Mouse (Mus musculus): ENCODE data around the gene Stoml1. TPM values are rescaled to one million over a fixed set of nuclear protein-coding genes. Genes with fewer than 3 reads are reported as not detected.

Stoml1 gene
- total RNA-seq, 2 experiments from 2014 or later: 78.6 to 78.7 TPM

GRCm38 (mm10) chr9:58220218-58220903, 32.6 kb upstream of the Stoml1 start:
- Histone ChIP-seq H3K4me3 (no peak overlapping the region), H3K27ac (no peak overlapping the region)
- DNase-seq (ENCODE audit: low spot score in 2 of 2): peak in 1 of 2 experiments; percentile 52
- TF ChIP-seq CTCF (conservative IDR thresholded peaks at IDR 0.05): peak; percentile 81

GRCm38 (mm10) chr9:58224356-58224755, 28.6 kb upstream of the Stoml1 start:
- no peak for TF ChIP-seq CTCF (conservative IDR thresholded peaks at IDR 0.05)
- H3K27ac ChIP-seq: no peak overlapping the region
- DNase-seq (ENCODE audit: low spot score in 2 of 2): no peak

GRCm38 (mm10) chr9:58225915-58226913, 26.8 kb upstream of the Stoml1 start:
- peak; percentile 96 for TF ChIP-seq CTCF (conservative IDR thresholded peaks at IDR 0.05)
- Histone ChIP-seq H3K4me3 (no peak overlapping the region), H3K27ac (no peak overlapping the region)
- DNase-seq (ENCODE audit: low spot score in 2 of 2): peak in 1 of 2 experiments; percentile 71

More at GRCm38 (mm10) chr9:58224356-58224755, 28.6 kb upstream of the Stoml1 start:
- no peak overlapping the region for H3K4me3 ChIP-seq

GRCm38 (mm10) chr9:58228777-58229466, 24.0 kb upstream of the Stoml1 start:
- no peak for DNase-seq (ENCODE audit: low spot score in 2 of 2)
- no peak for TF ChIP-seq CTCF (conservative IDR thresholded peaks at IDR 0.05)

GRCm38 (mm10) chr9:58231746-58232145, 21.2 kb upstream of the Stoml1 start:
- DNase-seq (ENCODE audit: low spot score in 2 of 2): no peak
- no peak overlapping the region for H3K4me3 ChIP-seq
- no peak for TF ChIP-seq CTCF (conservative IDR thresholded peaks at IDR 0.05)

More at GRCm38 (mm10) chr9:58228777-58229466, 24.0 kb upstream of the Stoml1 start:
- H3K4me3 ChIP-seq: no peak overlapping the region
- H3K27ac ChIP-seq: no peak overlapping the region

GRCm38 (mm10) chr9:58232374-58232773, 20.6 kb upstream of the Stoml1 start:
- TF ChIP-seq CTCF (conservative IDR thresholded peaks at IDR 0.05): no peak
- no peak overlapping the region for H3K27ac ChIP-seq
- H3K4me3 ChIP-seq: no peak overlapping the region
- DNase-seq (ENCODE audit: low spot score in 2 of 2): no peak

More at GRCm38 (mm10) chr9:58231746-58232145, 21.2 kb upstream of the Stoml1 start:
- H3K27ac ChIP-seq: no peak overlapping the region

- no peak for TF ChIP-seq CTCF (conservative IDR thresholded peaks at IDR 0.05)
- no peak for DNase-seq (ENCODE audit: low spot score in 2 of 2)
- no peak overlapping the region for H3K27ac ChIP-seq
- H3K4me3 ChIP-seq: no peak overlapping the region
These were observed 18.4 kb upstream of the Stoml1 start for GRCm38 (mm10) chr9:58234502-58235015.

GRCm38 (mm10) chr9:58241780-58242485, 11.0 kb upstream of the Stoml1 start:
- Histone ChIP-seq H3K27ac (peak overlapping the region; percentile 73), H3K4me3 (no peak overlapping the region; the same call in 1 of the 2 replicates)
- TF ChIP-seq CTCF (conservative IDR thresholded peaks at IDR 0.05): no peak
- DNase-seq (ENCODE audit: low spot score in 2 of 2): no peak

- Histone ChIP-seq H3K27ac (peak overlapping the region; percentile 73), H3K4me3 (no peak overlapping the region; the same call in 1 of the 2 replicates)
- TF ChIP-seq CTCF (conservative IDR thresholded peaks at IDR 0.05): no peak
- DNase-seq (ENCODE audit: low spot score in 2 of 2): no peak
These were observed 10.3 kb upstream of the Stoml1 start for GRCm38 (mm10) chr9:58242696-58243095.

GRCm38 (mm10) chr9:58243696-58244095, 9.3 kb upstream of the Stoml1 start:
- no peak for TF ChIP-seq CTCF (conservative IDR thresholded peaks at IDR 0.05)
- no peak for DNase-seq (ENCODE audit: low spot score in 2 of 2)
- no peak overlapping the region for H3K27ac ChIP-seq
- H3K4me3 ChIP-seq: no peak overlapping the region

GRCm38 (mm10) chr9:58246083-58246591, 6.8 kb upstream of the Stoml1 start:
- H3K4me3 ChIP-seq: no peak overlapping the region
- H3K27ac ChIP-seq: no peak overlapping the region
- no peak for DNase-seq (ENCODE audit: low spot score in 2 of 2)
- no peak for TF ChIP-seq CTCF (conservative IDR thresholded peaks at IDR 0.05)
